Mouse (Mus musculus) layer of hippocampus, adult 9-11 months (tissue): ENCODE data around the gene Nox3.

ENCODE experiments used
- DNase-seq: peaks from one replicate; pipeline ENCODE4 v3.0.0; 2022

Gene Nox3

GRCm38 (mm10) chr17:3602954-3603672, 92.9 kb downstream of the Nox3 start:
- DNase-seq = peak; percentile 24

- DNase-seq = no peak
Measured at GRCm38 (mm10) chr17:3598393-3598792, 97.7 kb downstream of the Nox3 start.

GRCm38 (mm10) chr17:3597866-3598265, 98.2 kb downstream of the Nox3 start:
- no peak for DNase-seq

- no peak for DNase-seq
Measured at GRCm38 (mm10) chr17:3597130-3597529, 98.9 kb downstream of the Nox3 start.
